Mouse (Mus musculus) hindbrain, embryonic 13.5 days (tissue): ENCODE data around the gene Mpped2. TPM values are rescaled to one million over a fixed set of nuclear protein-coding genes. Genes with fewer than 3 reads are reported as not detected.
A peak's percentile ranks its signal among the peaks of the same experiment; 100 is the strongest.

Source experiments
- ATAC-seq: fragments of 200-750 bp; cut with Nextera tagmentation; 2 replicates; pipeline ENCODE4 v1.8.0; 2017; ENCODE audit warnings: moderate TSS enrichment; ENCODE audit not compliant: low FRiP score
- H3K27ac ChIP-seq: fragments of 300-500 bp; sonication (generic); 2 replicates; pipeline ENCODE4 v1.5.1; 2015; ENCODE audit warnings: inconsistent platforms, mild to moderate bottlenecking, moderate library complexity
- H3K27me3 ChIP-seq: fragments of 300-500 bp; sonication (generic); 2 replicates; pipeline ENCODE4 v1.6.1; 2015; ENCODE audit warnings: mild to moderate bottlenecking, inconsistent platforms
- H3K36me3 ChIP-seq: fragments of 300-500 bp; sonication (generic); 2 replicates; pipeline ENCODE4 v1.6.1; 2015; ENCODE audit warnings: mild to moderate bottlenecking, inconsistent platforms
- H3K4me1 ChIP-seq: fragments of 300-500 bp; sonication (generic); replicated peaks from 2 replicates; pipeline ENCODE4 v1.6.1; 2015; ENCODE audit warnings: inconsistent platforms
- H3K4me2 ChIP-seq: fragments of 300-500 bp; sonication (generic); 2 replicates; pipeline ENCODE4 v1.6.1; 2015; ENCODE audit warnings: inconsistent platforms, mild to moderate bottlenecking, moderate library complexity
- H3K4me3 ChIP-seq: fragments of 300-500 bp; sonication (generic); 2 replicates; pipeline ENCODE4 v1.5.1; 2015; ENCODE audit warnings: mild to moderate bottlenecking, inconsistent platforms
- H3K9ac ChIP-seq: fragments of 300-500 bp; sonication (generic); 2 replicates; pipeline ENCODE4 v1.6.1; 2015; ENCODE audit warnings: mild to moderate bottlenecking, inconsistent platforms
- H3K9me3 ChIP-seq: fragments of 300-500 bp; sonication (generic); 2 replicates; pipeline ENCODE4 v1.6.1; 2016; ENCODE audit warnings: inconsistent platforms
- WGBS: fragments of 180-500 bp; shearing (Covaris S2); methylation state at CpG from one replicate; pipeline ENCODE4 v1.1.7; 2015; 5-methylcytosine and 5-hydroxymethylcytosine counted together
- polyA plus RNA-seq: library from polyadenylated mRNA; unstranded; fragments of >200 nt; fragmentation: Nextera tagmentation; extraction: Ambion mirVana; gene quantifications from 2 replicates; pipeline ENCODE4 v1.2.1, GENCODE M21; 2015

Gene Mpped2
- polyA plus RNA-seq, result 144 and 147 TPM in 2 replicates

DNA sequence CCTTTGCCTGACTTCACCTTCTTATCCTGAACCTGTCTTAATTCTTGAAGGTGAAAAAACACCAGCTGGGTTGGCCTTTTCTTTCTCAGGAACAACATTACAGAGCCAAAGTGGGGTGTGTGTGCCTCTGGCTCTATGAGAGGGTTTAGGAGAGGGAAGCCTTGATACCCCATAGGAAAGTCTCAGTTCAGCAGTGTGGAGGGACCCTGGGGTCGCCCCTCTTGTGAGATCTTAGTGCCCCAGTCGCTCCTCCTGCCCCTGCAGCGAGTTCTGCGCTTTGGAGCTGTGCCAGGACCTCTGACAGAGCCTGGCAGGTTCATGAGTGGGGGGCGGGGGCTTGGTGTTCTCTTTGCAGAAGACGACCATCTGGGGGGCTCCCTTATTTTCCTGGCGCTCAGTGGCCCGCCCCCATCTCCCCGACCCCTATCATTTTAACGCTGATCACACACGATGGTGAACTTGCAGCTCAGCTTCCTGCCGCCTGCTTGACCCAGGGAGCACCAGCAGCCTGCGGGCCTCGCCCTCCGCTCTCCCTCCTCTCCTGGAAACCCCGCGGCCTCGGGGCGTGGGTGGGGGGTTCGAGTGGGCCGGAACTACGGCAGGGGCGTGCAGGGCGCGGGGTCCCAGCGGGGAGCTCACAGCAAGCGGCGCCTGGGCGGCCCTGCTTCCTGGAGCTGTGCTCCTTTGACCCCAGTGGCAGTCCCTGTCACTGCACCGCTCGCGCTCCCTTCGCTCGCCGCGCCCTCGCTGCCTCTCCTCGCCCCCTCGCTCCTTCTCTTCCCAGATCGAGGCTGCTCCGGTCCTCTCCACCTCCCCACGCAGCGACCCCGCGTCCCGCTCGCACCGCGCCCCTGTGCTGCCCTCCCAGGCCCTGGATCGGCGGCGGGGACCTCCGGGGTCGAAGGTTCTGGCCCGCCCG, at the start of gene Mpped2:
TSS of gene Mpped2 (plus strand) at position 487 of the 919 bp plus-strand sequence.
- H3K27ac ChIP-seq, result peak within 1 kb of the TSS; percentile 99
- H3K4me2 ChIP-seq, result peak within 1 kb of the TSS; percentile 85
- under 1% methylated on average over 37 of the region's 56 CpGs for WGBS
- H3K9ac ChIP-seq, result peak within 1 kb of the TSS; percentile 99
- no peaks in the 10 kb centered on the region for H3K36me3 ChIP-seq
- H3K27me3 ChIP-seq, result 0 out of 2 replicates have a peak, but pooled peaks cover 5% of the 10 kb centered on the region
- ATAC-seq, result peak; percentile 66
- no peaks in the 10 kb centered on the region for H3K9me3 ChIP-seq
- H3K4me1 ChIP-seq, result peaks cover 36% of the 10 kb centered on the region
- peak within 1 kb of the TSS; percentile 86 for H3K4me3 ChIP-seq

DNA sequence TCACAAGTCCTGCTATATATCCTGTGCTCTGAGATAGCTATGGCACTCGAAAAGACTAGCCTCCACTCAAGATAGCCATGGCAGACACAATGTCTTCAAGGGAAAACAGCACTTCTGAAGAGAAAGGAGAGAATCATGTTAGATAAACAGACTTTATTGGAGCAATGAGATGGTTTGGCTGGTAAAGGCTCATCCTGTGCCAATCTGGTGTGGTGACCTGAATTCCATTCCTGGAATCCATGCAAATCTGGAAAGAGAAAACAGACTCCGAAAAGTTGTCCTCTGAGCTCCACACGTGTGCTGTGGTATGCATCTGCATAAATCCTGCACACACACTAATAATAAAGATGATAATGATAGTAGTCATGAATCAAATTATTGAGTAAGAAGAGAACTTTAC, 48.3 kb upstream of the Mpped2 start:
- 83% methylated on average over 3 of the region's 3 CpGs for WGBS
- Histone ChIP-seq H3K4me3 (no peak overlapping the region), H3K9ac (no peak overlapping the region), H3K27ac (no peak overlapping the region), H3K9me3 (no peaks in the 10 kb centered on the region), H3K4me1 (peaks cover 7% of the 10 kb centered on the region), H3K4me2 (no peak overlapping the region), H3K27me3 (no peaks in the 10 kb centered on the region), H3K36me3 (no peaks in the 10 kb centered on the region)
- no peak for ATAC-seq

DNA sequence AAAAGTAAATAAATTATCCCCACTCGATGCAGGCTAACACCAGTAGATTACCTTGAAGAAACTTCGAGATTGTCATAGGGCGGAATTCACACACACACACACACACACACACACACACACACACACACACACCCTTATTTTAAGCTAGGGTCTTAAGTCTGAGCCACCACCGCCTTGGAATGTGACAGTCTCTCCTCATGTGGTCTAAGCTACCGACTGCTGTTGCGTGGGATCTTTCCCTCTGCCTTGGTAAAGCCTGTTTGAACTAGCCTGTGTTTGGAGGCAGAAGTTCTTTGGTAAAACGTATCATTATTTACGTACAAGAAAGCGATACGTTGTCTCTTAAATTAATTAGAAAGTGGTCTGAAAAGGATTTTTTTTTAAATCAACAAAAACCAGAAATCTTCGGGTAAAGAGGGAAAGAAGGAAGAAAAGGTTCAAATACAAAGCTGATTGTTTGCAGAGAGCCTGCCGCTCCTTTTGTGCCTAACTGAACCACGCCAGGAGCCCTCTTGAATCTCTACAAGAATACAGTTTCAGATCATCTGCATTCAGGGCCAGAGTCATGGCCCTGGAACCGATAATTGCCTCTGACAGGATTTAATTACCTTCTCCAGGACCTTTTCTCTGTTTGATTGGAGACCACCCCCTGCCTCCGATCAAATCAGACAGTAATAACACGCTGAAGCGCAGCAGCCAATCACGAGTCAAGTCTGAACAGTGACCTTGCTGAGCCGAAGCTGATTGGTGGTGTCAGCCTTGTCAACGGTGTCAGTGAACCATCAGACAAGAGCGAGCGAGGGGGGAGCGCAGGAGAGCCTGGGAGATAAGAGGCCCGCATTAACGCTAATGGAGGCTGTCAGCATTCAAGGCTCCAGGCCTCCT, 43.1 kb upstream of the Mpped2 start:
- 0 out of 2 replicates have a peak, but pooled peaks cover 4% of the 10 kb centered on the region for H3K27me3 ChIP-seq
- peaks cover 10% of the 10 kb centered on the region for H3K4me1 ChIP-seq
- peak overlapping the region; percentile 72 for H3K9ac ChIP-seq
- H3K36me3 ChIP-seq, result no peaks in the 10 kb centered on the region
- peak overlapping the region; percentile 89 for H3K27ac ChIP-seq
- ATAC-seq, result peak; percentile 98
- no peaks in the 10 kb centered on the region for H3K9me3 ChIP-seq
- WGBS, result 7% methylated on average over 25 of the region's 25 CpGs
- peak overlapping the region; percentile 45 for H3K4me3 ChIP-seq
- peak overlapping the region; percentile 58 for H3K4me2 ChIP-seq

DNA sequence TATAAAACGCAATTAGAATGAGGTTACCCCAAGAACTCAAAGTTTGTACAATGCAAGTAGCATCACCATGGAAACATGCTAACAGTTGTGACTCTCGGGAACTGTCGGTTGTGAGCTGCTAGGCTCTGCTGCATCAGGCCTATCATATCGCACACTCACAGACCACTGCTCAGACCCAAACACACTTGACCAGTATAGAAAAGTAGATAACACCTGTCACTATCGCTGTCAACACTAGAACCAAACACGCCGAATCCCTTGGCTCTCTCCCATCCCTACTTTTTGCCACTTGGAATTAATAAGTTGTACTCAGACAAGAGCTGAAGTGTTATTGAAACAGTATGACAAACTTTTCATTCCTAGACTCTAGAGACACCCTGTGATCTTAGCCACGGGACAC, 40.9 kb upstream of the Mpped2 start:
- no peak for ATAC-seq
- WGBS, result 72% methylated on average over 8 of the region's 8 CpGs

DNA sequence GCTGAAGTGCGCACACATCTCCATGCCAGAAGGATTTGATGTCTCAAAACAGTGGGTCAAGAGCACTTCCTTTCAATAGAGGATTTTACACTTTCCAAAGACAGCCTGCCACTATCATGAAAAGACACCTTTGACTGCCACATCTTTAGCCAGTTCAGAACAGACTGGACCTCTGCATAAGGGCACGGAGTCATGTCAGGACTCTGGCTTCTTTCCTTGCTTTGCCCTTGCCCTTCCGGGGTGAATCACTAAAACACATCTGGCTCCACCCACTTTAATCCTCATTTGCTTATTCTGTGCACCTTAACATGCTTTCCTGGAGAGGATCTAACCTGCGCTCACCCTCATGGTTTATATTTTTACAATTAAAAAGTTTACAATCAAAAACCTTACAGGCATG, 40.3 kb upstream of the Mpped2 start:
- Histone ChIP-seq H3K27ac (no peak overlapping the region), H3K4me3 (no peak overlapping the region)
- no peak for ATAC-seq

More for the DNA sequence above, 40.9 kb upstream of the Mpped2 start:
- 0 out of 2 replicates have a peak, but pooled peaks cover 4% of the 10 kb centered on the region for H3K27me3 ChIP-seq
- H3K4me3 ChIP-seq, result no peak overlapping the region
- H3K36me3 ChIP-seq, result no peaks in the 10 kb centered on the region
- H3K9me3 ChIP-seq, result no peaks in the 10 kb centered on the region
- H3K27ac ChIP-seq, result no peak overlapping the region
- no peak overlapping the region for H3K9ac ChIP-seq
- no peak overlapping the region for H3K4me2 ChIP-seq
- H3K4me1 ChIP-seq, result peaks cover 10% of the 10 kb centered on the region

DNA sequence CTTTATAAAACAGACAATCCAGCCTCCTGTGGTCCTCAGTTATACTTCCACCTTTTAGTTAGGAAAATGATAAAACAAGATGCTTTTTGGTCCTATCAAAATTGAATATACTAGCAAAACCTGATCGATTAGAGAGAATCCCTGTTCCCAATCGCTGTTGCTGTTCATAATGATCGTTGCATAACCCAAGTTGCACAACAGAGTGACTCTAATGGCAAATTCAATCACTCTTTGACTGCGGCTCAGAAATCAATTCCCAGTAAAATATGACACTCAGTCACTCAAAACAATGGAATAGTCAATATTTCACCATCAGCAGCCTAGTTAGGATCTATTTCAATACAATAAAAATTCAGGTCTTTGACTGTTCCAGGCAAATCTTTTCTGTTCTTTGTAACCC, 39.8 kb upstream of the Mpped2 start:
- ATAC-seq, result no peak
- H3K4me3 ChIP-seq, result no peak overlapping the region
- no peak overlapping the region for H3K9ac ChIP-seq
- no peaks in the 10 kb centered on the region for H3K9me3 ChIP-seq
- no peak overlapping the region for H3K27ac ChIP-seq
- H3K36me3 ChIP-seq, result no peaks in the 10 kb centered on the region
- H3K27me3 ChIP-seq, result 0 out of 2 replicates have a peak, but pooled peaks cover 4% of the 10 kb centered on the region
- 80% methylated on average over 4 of the region's 4 CpGs for WGBS
- peaks cover 10% of the 10 kb centered on the region for H3K4me1 ChIP-seq
- H3K4me2 ChIP-seq, result no peak overlapping the region

More for the DNA sequence above, 40.3 kb upstream of the Mpped2 start:
- Histone ChIP-seq H3K36me3 (no peaks in the 10 kb centered on the region), H3K9me3 (no peaks in the 10 kb centered on the region), H3K4me1 (peaks cover 10% of the 10 kb centered on the region), H3K9ac (no peak overlapping the region), H3K27me3 (0 out of 2 replicates have a peak, but pooled peaks cover 4% of the 10 kb centered on the region), H3K4me2 (no peak overlapping the region)
- 78% methylated on average over 4 of the region's 4 CpGs for WGBS

DNA sequence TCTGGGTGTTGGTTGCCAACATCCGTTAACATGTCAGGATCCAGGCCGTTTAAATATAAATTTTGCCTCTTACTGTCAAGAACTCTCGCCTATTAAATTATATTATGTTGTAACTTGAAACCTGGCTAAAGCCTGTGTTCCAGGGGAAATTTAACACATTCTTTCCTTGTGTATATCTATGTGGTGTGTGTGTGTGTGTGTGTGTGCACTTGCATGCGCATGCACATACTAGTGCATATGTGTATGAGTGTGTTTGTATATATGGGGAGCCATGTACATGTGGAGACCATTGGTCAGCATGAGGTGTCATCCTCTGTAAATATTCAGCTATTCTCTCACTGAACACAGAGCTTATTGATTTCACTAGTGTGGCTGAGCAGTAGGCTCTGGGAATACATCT, 37.8 kb upstream of the Mpped2 start:
- no peak overlapping the region for H3K4me2 ChIP-seq
- H3K36me3 ChIP-seq, result no peaks in the 10 kb centered on the region
- no peaks in the 10 kb centered on the region for H3K9me3 ChIP-seq
- no peak for ATAC-seq
- H3K27me3 ChIP-seq, result 0 out of 2 replicates have a peak, but pooled peaks cover 4% of the 10 kb centered on the region
- no peak overlapping the region for H3K27ac ChIP-seq
- no peak overlapping the region for H3K9ac ChIP-seq
- WGBS, result 82% methylated on average over 4 of the region's 4 CpGs
- no peak overlapping the region for H3K4me3 ChIP-seq
- 0 out of 2 replicates have a peak, but pooled peaks cover 2% of the 10 kb centered on the region for H3K4me1 ChIP-seq

DNA sequence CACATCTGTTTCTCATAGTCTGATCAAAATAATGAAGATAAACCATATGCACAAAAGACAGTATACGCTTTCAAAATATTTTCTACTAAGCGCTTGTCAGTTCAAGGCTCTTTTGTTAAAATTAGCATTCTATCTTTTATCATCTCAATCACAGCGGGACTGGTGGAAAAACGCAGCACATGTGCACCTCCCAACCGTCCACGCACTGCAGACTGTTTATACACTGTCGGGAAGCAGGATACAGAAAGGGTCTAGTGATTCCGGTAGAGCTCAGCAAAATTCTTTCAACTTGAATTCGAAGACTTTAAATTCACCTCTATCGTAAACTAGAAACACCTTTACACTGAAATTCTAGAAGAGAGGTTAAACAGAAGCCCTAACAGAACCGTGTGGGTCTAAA, 27.8 kb upstream of the Mpped2 start:
- Histone ChIP-seq H3K4me3 (no peak overlapping the region), H3K9ac (no peak overlapping the region), H3K36me3 (no peaks in the 10 kb centered on the region), H3K27me3 (no peaks in the 10 kb centered on the region), H3K27ac (no peak overlapping the region), H3K4me1 (0 out of 2 replicates have a peak, but pooled peaks cover 2% of the 10 kb centered on the region), H3K4me2 (no peak overlapping the region), H3K9me3 (no peaks in the 10 kb centered on the region)
- 62% methylated on average over 11 of the region's 11 CpGs for WGBS
- ATAC-seq, result no peak

DNA sequence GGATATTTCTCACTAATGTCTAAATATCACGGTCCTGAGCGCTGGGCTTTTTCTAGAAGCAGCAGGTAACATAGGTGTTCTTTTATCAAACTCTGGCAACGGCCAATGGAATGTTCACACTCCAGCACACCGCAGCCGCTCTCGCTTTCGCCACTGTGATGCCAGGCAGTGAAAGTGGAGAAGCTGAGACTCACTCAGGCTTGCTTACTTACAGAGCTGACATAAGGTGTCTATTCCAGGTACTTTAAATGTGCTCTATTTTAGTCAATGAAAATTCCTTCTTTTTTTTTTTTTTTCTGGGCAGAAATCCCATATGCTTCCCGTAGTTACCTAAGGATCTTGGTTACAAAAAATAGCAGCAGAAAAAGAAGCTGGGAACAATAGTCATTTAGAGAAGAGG, 18.8 kb upstream of the Mpped2 start:
- no peaks in the 10 kb centered on the region for H3K4me1 ChIP-seq
- H3K36me3 ChIP-seq, result no peaks in the 10 kb centered on the region
- H3K4me3 ChIP-seq, result no peak overlapping the region
- no peak for ATAC-seq
- H3K9me3 ChIP-seq, result no peaks in the 10 kb centered on the region
- H3K27ac ChIP-seq, result no peak overlapping the region
- no peaks in the 10 kb centered on the region for H3K27me3 ChIP-seq
- no peak overlapping the region for H3K9ac ChIP-seq
- no peak overlapping the region for H3K4me2 ChIP-seq
- WGBS, result 91% methylated on average over 8 of the region's 8 CpGs

DNA sequence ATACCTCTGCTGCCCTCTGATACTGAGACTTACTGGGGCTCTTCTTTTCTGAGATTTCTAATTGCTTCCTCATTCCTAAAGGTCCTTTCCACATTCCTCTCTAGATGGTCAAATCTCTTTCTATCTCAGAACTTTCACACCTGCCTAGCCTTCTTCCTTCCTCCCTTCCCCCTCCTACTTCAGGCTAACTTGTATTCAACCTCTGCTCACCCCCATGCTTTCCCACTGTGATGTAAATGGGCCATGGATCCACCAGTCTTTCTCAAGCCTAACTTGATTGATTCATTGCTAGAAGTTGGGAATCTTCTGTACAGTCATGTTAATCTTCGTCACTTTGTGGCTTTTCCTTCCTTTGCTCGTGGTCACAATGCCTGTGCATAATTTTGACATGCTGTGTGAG, 15.6 kb upstream of the Mpped2 start:
- Histone ChIP-seq H3K9me3 (no peaks in the 10 kb centered on the region), H3K4me1 (no peaks in the 10 kb centered on the region), H3K36me3 (no peaks in the 10 kb centered on the region), H3K4me2 (no peak overlapping the region), H3K4me3 (no peak overlapping the region), H3K9ac (no peak overlapping the region), H3K27ac (no peak overlapping the region), H3K27me3 (no peaks in the 10 kb centered on the region)
- no peak for ATAC-seq
- 43% methylated on average over 2 of the region's 2 CpGs for whole genome bisulfite sequencing

DNA sequence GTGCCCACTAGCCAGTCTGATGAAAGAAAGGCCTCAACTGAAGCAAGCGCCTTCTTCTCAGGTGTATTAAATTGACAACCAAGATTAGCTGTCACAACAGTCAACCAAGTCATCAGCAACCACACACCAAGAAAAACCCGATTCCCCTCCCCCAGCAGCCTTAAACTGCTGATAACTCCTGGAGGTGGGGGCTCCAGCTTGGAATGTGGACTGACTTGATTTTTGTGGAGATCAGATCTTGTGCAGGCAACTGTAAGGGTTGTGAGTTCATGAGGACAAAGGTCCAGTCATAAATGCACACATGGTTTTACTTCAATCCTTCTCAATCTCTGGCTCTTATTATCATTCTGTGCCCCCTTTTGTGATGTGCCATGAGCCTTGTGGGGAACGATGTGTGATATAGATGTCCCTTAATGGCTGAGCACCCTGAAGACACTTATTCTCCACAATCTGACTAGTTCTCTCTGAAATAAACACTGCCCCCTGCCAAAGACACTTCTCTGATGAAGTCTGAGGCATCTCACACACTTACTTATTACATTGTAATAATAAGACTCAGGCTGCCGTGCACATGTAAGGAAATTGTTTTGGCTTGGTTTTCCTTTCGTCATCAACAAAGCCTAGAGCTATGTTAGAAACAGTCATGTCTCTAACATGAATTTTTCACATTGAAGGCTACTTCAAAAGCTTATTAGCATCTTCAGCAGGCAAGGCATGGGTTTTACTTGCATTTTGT, 13.2 kb upstream of the Mpped2 start:
- Histone ChIP-seq H3K36me3 (no peaks in the 10 kb centered on the region), H3K9ac (no peak overlapping the region), H3K4me1 (peaks cover 7% of the 10 kb centered on the region), H3K9me3 (no peaks in the 10 kb centered on the region), H3K27me3 (no peaks in the 10 kb centered on the region), H3K4me3 (no peak overlapping the region), H3K27ac (no peak overlapping the region), H3K4me2 (no peak overlapping the region)
- 83% methylated on average over 5 of the region's 5 CpGs for WGBS
- ATAC-seq, result no peak
